Mouse (Mus musculus) spleen, adult 18-20 months (tissue): ENCODE data around the gene Dapp1.
"Not testable (repeated sequence)": the region's sequence is repeated elsewhere in the genome, so short reads cannot be mapped to it uniquely, and the experiment has no call there.

ENCODE experiments used
- DNase-seq, 2 experiments: peaks; one replicate each; pipeline ENCODE4 v3.0.0; 2022; ENCODE audit warnings: mixed read lengths in 2 of 2

The Dapp1 gene

GRCm38 (mm10) chr3:137980435-137981381 is 637 bp downstream of the Dapp1 start:
- DNase-seq = no peak

- DNase-seq = no peak
Measured at GRCm38 (mm10) chr3:137978233-137978632, 3.1 kb downstream of the Dapp1 start.

GRCm38 (mm10) chr3:137977629-137978041 is 3.7 kb downstream of the Dapp1 start:
- DNase-seq = no peak

GRCm38 (mm10) chr3:137976943-137977628 is 4.3 kb downstream of the Dapp1 start:
- DNase-seq = no peak

GRCm38 (mm10) chr3:137975856-137976423 is 5.4 kb downstream of the Dapp1 start:
- DNase-seq = no peak

- DNase-seq = no peak
Measured at GRCm38 (mm10) chr3:137975435-137975834, 5.9 kb downstream of the Dapp1 start.

GRCm38 (mm10) chr3:137974306-137974705 is 7.0 kb downstream of the Dapp1 start:
- no peak for DNase-seq

- no peak for DNase-seq
Measured at GRCm38 (mm10) chr3:137972989-137973388, 8.4 kb downstream of the Dapp1 start.

GRCm38 (mm10) chr3:137972224-137972623 is 9.1 kb downstream of the Dapp1 start:
- no peak for DNase-seq

GRCm38 (mm10) chr3:137969951-137970350 is 11.4 kb downstream of the Dapp1 start:
- no peak for DNase-seq

GRCm38 (mm10) chr3:137968820-137969486 is 12.4 kb downstream of the Dapp1 start:
- DNase-seq = no peak

GRCm38 (mm10) chr3:137968105-137968819 is 13.1 kb downstream of the Dapp1 start:
- DNase-seq = no peak

GRCm38 (mm10) chr3:137964014-137964413 is 17.3 kb downstream of the Dapp1 start:
- DNase-seq = not testable (repeated sequence)

GRCm38 (mm10) chr3:137963508-137963907 is 17.8 kb downstream of the Dapp1 start:
- no peak for DNase-seq

GRCm38 (mm10) chr3:137961736-137962385 is 19.5 kb downstream of the Dapp1 start:
- DNase-seq = no peak

- no peak for DNase-seq
Measured at GRCm38 (mm10) chr3:137959456-137959855, 21.9 kb downstream of the Dapp1 start.

GRCm38 (mm10) chr3:137958352-137958751 is 23.0 kb downstream of the Dapp1 start:
- no peak for DNase-seq

GRCm38 (mm10) chr3:137957864-137958263 is 23.5 kb downstream of the Dapp1 start:
- DNase-seq = no peak

- DNase-seq = no peak
Measured at GRCm38 (mm10) chr3:137955560-137956081, 25.7 kb downstream of the Dapp1 start.

- DNase-seq = no peak
Measured at GRCm38 (mm10) chr3:137954256-137954916, 27.0 kb downstream of the Dapp1 start.
